Mouse (Mus musculus) erythroblast, embryonic 14.5 days (primary cell): ENCODE measurements around the gene Fam49a.

ENCODE experiments used
- GATA1 ChIP-seq: IDR thresholded peaks from 2 replicates; pipeline ENCODE4 v1.6.1; 2012; ENCODE audit warnings: low read length, inconsistent platforms, mixed read lengths
- TAL1 ChIP-seq: IDR thresholded peaks from 3 replicates; pipeline ENCODE4 v1.6.1; 2012; ENCODE audit warnings: low read length, inconsistent platforms, mixed read lengths

DNA sequence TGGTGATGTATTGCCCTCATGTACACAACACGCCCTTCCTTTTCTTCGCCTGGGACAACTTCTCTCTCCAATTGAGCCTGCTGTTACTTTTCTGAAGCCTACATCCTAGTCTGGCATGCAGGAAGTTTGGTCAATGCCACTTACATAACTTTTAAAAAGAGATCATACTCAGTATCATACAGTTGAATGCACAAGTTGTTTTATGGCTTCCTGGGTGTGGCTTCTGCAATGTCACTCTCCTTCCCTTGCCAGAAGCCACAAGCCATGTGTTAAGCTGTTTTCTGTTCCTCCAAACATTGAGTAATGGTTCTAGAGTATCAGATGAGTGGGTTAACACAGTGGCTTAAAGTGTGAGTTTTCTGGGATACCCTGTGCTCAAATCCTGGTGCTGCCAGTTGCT, 58.8 kb downstream of the Fam49a start:
- no peak for TF ChIP-seq GATA1
- no peak for TF ChIP-seq TAL1
